In genomic region chr14:45551121-45551768, GRCm38 (mm10) we compare ENCODE assay signal across 9 mouse cellular contexts. TPM values are rescaled to one million over a fixed set of nuclear protein-coding genes. Genes with fewer than 3 reads are reported as not detected.
DNase-seq lines count a peak whose midpoint lies in the region; ATAC-seq lines count a peak whose summit lies in the region.
"Had no signal": no experiment of that assay in that cellular context is flagged by ENCODE, and none has a peak within 500 bp of the region (broad histone marks: within the 10 kb centered on the region; RNA-seq: fewer than 3 reads in every experiment).

No protein-coding gene starts in this region.

- no peak overlapping the region for H3K9ac ChIP-seq in liver, embryonic 15.5 days
- H3K9ac ChIP-seq: stomach, embryonic 15.5 days had no signal

- no peak for ATAC-seq in liver, embryonic 15.5 days (ENCODE audit: insufficient read depth)

- H3K27me3 ChIP-seq in heart, embryonic 10.5 days (ENCODE audit: insufficient read depth, poor library complexity, severe bottlenecking): no peaks in the 10 kb centered on the region
- H3K27me3 ChIP-seq in liver, embryonic 15.5 days: no peaks in the 10 kb centered on the region
- H3K27me3 ChIP-seq: stomach, embryonic 15.5 days had no signal

- no peak for DNase-seq in heart, embryonic 10.5 days (ENCODE audit: low spot score)
- DNase-seq in heart, postnatal 10 days: no peak
- peak; percentile 37 to 41 for DNase-seq in B cell, adult 2 months
- DNase-seq in c-Kit-negative CD71-positive TER-119-positive erythroid progenitor cells, embryonic 14.5 days (ENCODE audit: low read depth, low spot score): peak; percentile 16
- peak; percentile 32 for DNase-seq in forelimb bud, embryonic 11.5 days (ENCODE audit: low read depth, low spot score)
- peak; percentile 80 for DNase-seq in testis, postnatal 14 days (ENCODE audit: low spot score)
- no peak for DNase-seq in kidney, adult 9 months

- H3K4me1 ChIP-seq in heart, embryonic 10.5 days: peaks cover 5% of the 10 kb centered on the region
- H3K4me1 ChIP-seq in liver, embryonic 15.5 days (replicated peaks): no peaks in the 10 kb centered on the region
- H3K4me1 ChIP-seq: stomach, embryonic 15.5 days had no signal

- no peaks in the 10 kb centered on the region for H3K9me3 ChIP-seq in heart, embryonic 10.5 days
- no peaks in the 10 kb centered on the region for H3K9me3 ChIP-seq in liver, embryonic 15.5 days (replicated peaks)
- H3K9me3 ChIP-seq: stomach, embryonic 15.5 days had no signal

- WGBS in heart, embryonic 10.5 days: 49% methylated on average over 17 of the region's 17 CpGs
- WGBS in liver, embryonic 15.5 days (ENCODE audit: insufficient replicate concordance): 49% methylated on average over 17 of the region's 17 CpGs

- H3K36me3 ChIP-seq in heart, embryonic 10.5 days: no peaks in the 10 kb centered on the region
- H3K36me3 ChIP-seq in liver, embryonic 15.5 days (replicated peaks): no peaks in the 10 kb centered on the region
- H3K36me3 ChIP-seq: stomach, embryonic 15.5 days had no signal

- H3K27ac ChIP-seq in heart, embryonic 10.5 days: 0 out of 2 replicates have a peak overlapping the region, but pooled peaks have one; percentile 22
- H3K27ac ChIP-seq in liver, embryonic 15.5 days (replicated peaks): no peak overlapping the region
- H3K27ac ChIP-seq: stomach, embryonic 15.5 days had no signal

- intact Hi-C loops in heart, postnatal 10 days (cut with DNase I): no loop called here

- 0 out of 2 replicates have a peak overlapping the region, but pooled peaks have one; percentile 5 for H3K4me2 ChIP-seq in liver, embryonic 15.5 days
- H3K4me2 ChIP-seq: stomach, embryonic 15.5 days had no signal

- peak overlapping the region; percentile 18; the same call in 1 of the 2 replicates for H3K4me3 ChIP-seq in heart, embryonic 10.5 days
- H3K4me3 ChIP-seq in liver, embryonic 15.5 days (replicated peaks): no peak overlapping the region
- H3K4me3 ChIP-seq: stomach, embryonic 15.5 days had no signal

RNA-seq across cellular contexts. Expression of gene Fermt2, which starts 21.3 kb away (rescaled TPM):
- 175 and 176 TPM in 2 replicates for polyA plus RNA-seq in heart, embryonic 10.5 days (2016; fragmentation: Nextera tagmentation; extraction: Ambion mirVana)
- 100 to 1,000 TPM; 301 to 312 TPM for total RNA-seq in heart, postnatal 10 days (2021)
- 31.1 and 32.9 TPM in 2 replicates for polyA plus RNA-seq in liver, embryonic 15.5 days (2015; fragmentation: Nextera tagmentation; extraction: Ambion mirVana)

Comparison
In these comparisons a context has a peak if more than half of its experiments do, and no peak if none do; other contexts are left out.
1. DNase-seq: peak in B cell, adult 2 months (2 of 2), c-Kit-negative CD71-positive TER-119-positive erythroid progenitor cells, embryonic 14.5 days (single experiment), forelimb bud, embryonic 11.5 days (single experiment) and testis, postnatal 14 days (single experiment); none in heart, embryonic 10.5 days (single experiment), heart, postnatal 10 days (0 of 2) and kidney, adult 9 months (single experiment).